Mouse (Mus musculus) frontal cortex, postnatal 25 days (tissue): Measurements from ENCODE around the gene Qrich2.
A peak's percentile ranks its signal among the peaks of the same experiment; 100 is the strongest.

Source experiments
- DNase-seq, 2 experiments: peaks; one replicate each; pipeline ENCODE4 v3.0.0; 2022; ENCODE audit warnings: low spot score in 2 of 2

The Qrich2 gene

GRCm38 (mm10) chr11:116445596-116446307 lies 20.3 kb downstream of the Qrich2 start:
- peak; percentile 95 to 96 for DNase-seq

- no peak for DNase-seq
These were observed 22.1 kb downstream of the Qrich2 start for GRCm38 (mm10) chr11:116443935-116444334.

- DNase-seq = no peak
These were observed 22.7 kb downstream of the Qrich2 start for GRCm38 (mm10) chr11:116443311-116443710.

- no peak for DNase-seq
These were observed 23.2 kb downstream of the Qrich2 start for GRCm38 (mm10) chr11:116442867-116443177.

- DNase-seq = no peak
These were observed 23.7 kb downstream of the Qrich2 start for GRCm38 (mm10) chr11:116442129-116442866.

- no peak for DNase-seq
These were observed 25.5 kb downstream of the Qrich2 start for GRCm38 (mm10) chr11:116440408-116441068.

GRCm38 (mm10) chr11:116439269-116440240 lies 26.5 kb downstream of the Qrich2 start:
- no peak for DNase-seq

- no peak for DNase-seq
These were observed 28.5 kb downstream of the Qrich2 start for GRCm38 (mm10) chr11:116437541-116437940.

- DNase-seq = no peak
These were observed 29.2 kb downstream of the Qrich2 start for GRCm38 (mm10) chr11:116436725-116437331.

GRCm38 (mm10) chr11:116435992-116436724 lies 29.9 kb downstream of the Qrich2 start:
- DNase-seq = no peak

- DNase-seq = no peak
These were observed 30.9 kb downstream of the Qrich2 start for GRCm38 (mm10) chr11:116434967-116435752.

- DNase-seq = peak in 1 of 2 experiments; percentile 46
These were observed 31.6 kb downstream of the Qrich2 start for GRCm38 (mm10) chr11:116434287-116434966.

GRCm38 (mm10) chr11:116433356-116434286 lies 32.4 kb downstream of the Qrich2 start, which contains the start of gene Ubald2:
Ubald2 (plus strand) TSS chr11:116434094.
- peak; percentile 93 to 97 for DNase-seq

- no peak for DNase-seq
These were observed 33.3 kb downstream of the Qrich2 start for GRCm38 (mm10) chr11:116432593-116433355.

- no peak for DNase-seq
These were observed 33.9 kb downstream of the Qrich2 start for GRCm38 (mm10) chr11:116432127-116432526.

GRCm38 (mm10) chr11:116431428-116432077 lies 34.5 kb downstream of the Qrich2 start:
- no peak for DNase-seq
